Mouse (Mus musculus): ENCODE results near the gene Dock1. TPM values are rescaled to one million over a fixed set of nuclear protein-coding genes. Genes with fewer than 3 reads are reported as not detected.

Dock1 gene
- polyA plus RNA-seq, 1 experiment from 2014 or later = 14.0 TPM

GRCm38 (mm10) chr7:135150926-135151325 lies 480.5 kb downstream of the Dock1 start:
- H3K36me3 ChIP-seq (ENCODE audit: insufficient read depth, low read length) = peaks cover 15% of the 10 kb centered on the region

GRCm38 (mm10) chr7:135157571-135157970 lies 487.1 kb downstream of the Dock1 start:
- Histone ChIP-seq H3K27ac (ENCODE audit: low read length) (no peak overlapping the region), H3K4me3 (ENCODE audit: low read depth, low read length) (no peak overlapping the region), H3K4me1 (ENCODE audit: insufficient read depth, low read depth, low read length) (no peaks in the 10 kb centered on the region), H3K4me2 (replicated peaks; ENCODE audit: low read depth, low read length) (no peak overlapping the region), H3K9me3 (ENCODE audit: low read length) (no peaks in the 10 kb centered on the region), H3K36me3 (ENCODE audit: insufficient read depth, low read length) (peaks cover 8% of the 10 kb centered on the region), H3K9ac (replicated peaks; ENCODE audit: low read depth) (no peak overlapping the region), H3K27me3 (replicated peaks; ENCODE audit: insufficient read depth, low read length) (no peaks in the 10 kb centered on the region)
- ATAC-seq (no peak), DNase-seq (ENCODE audit: low spot score) (no peak)
- 88% methylated on average over 5 of the region's 5 CpGs for WGBS
- no peak for TF ChIP-seq CTCF (IDR thresholded peaks at IDR 0.05)
- TF ChIP-seq EP300 (IDR thresholded peaks at IDR 0.05) = no peak

More at GRCm38 (mm10) chr7:135150926-135151325, 480.5 kb downstream of the Dock1 start:
- H3K4me3 ChIP-seq (ENCODE audit: low read depth, low read length) = no peak overlapping the region
- no peak for DNase-seq (ENCODE audit: low spot score)
- H3K27me3 ChIP-seq (replicated peaks; ENCODE audit: insufficient read depth, low read length) = no peaks in the 10 kb centered on the region
- TF ChIP-seq CTCF (IDR thresholded peaks at IDR 0.05) (no peak), EP300 (IDR thresholded peaks at IDR 0.05) (no peak)
- H3K9ac ChIP-seq (replicated peaks; ENCODE audit: low read depth) = no peak overlapping the region
- ATAC-seq = no peak
- no peaks in the 10 kb centered on the region for H3K9me3 ChIP-seq (ENCODE audit: low read length)
- no peak overlapping the region for H3K27ac ChIP-seq (ENCODE audit: low read length)
- H3K4me2 ChIP-seq (replicated peaks; ENCODE audit: low read depth, low read length) = no peak overlapping the region
- 93% methylated on average over 2 of the region's 2 CpGs for WGBS
- H3K4me1 ChIP-seq (ENCODE audit: insufficient read depth, low read depth, low read length) = no peaks in the 10 kb centered on the region

GRCm38 (mm10) chr7:135158381-135158780 lies 487.9 kb downstream of the Dock1 start:
- Histone ChIP-seq H3K4me3 (ENCODE audit: low read depth, low read length) (no peak overlapping the region), H3K9ac (replicated peaks; ENCODE audit: low read depth) (no peak overlapping the region), H3K27me3 (replicated peaks; ENCODE audit: insufficient read depth, low read length) (no peaks in the 10 kb centered on the region), H3K9me3 (ENCODE audit: low read length) (no peaks in the 10 kb centered on the region), H3K4me2 (replicated peaks; ENCODE audit: low read depth, low read length) (no peak overlapping the region), H3K36me3 (ENCODE audit: insufficient read depth, low read length) (peaks cover 4% of the 10 kb centered on the region; the same call in 1 of the 2 replicates), H3K27ac (ENCODE audit: low read length) (no peak overlapping the region), H3K4me1 (ENCODE audit: insufficient read depth, low read depth, low read length) (no peaks in the 10 kb centered on the region)
- 93% methylated on average over 10 of the region's 10 CpGs for WGBS
- ATAC-seq (no peak), DNase-seq (ENCODE audit: low spot score) (no peak)
- TF ChIP-seq CTCF (IDR thresholded peaks at IDR 0.05) (no peak), EP300 (IDR thresholded peaks at IDR 0.05) (no peak)

- no peak for TF ChIP-seq CTCF (IDR thresholded peaks at IDR 0.05)
- no peak for TF ChIP-seq EP300 (IDR thresholded peaks at IDR 0.05)
- Histone ChIP-seq H3K9ac (replicated peaks; ENCODE audit: low read depth) (no peak overlapping the region), H3K27ac (ENCODE audit: low read length) (no peak overlapping the region), H3K9me3 (ENCODE audit: low read length) (no peaks in the 10 kb centered on the region), H3K27me3 (replicated peaks; ENCODE audit: insufficient read depth, low read length) (no peaks in the 10 kb centered on the region), H3K4me3 (ENCODE audit: low read depth, low read length) (no peak overlapping the region), H3K4me1 (ENCODE audit: insufficient read depth, low read depth, low read length) (no peaks in the 10 kb centered on the region), H3K4me2 (replicated peaks; ENCODE audit: low read depth, low read length) (no peak overlapping the region), H3K36me3 (ENCODE audit: insufficient read depth, low read length) (peaks cover 4% of the 10 kb centered on the region; the same call in 1 of the 2 replicates)
- DNase-seq (ENCODE audit: low spot score) (no peak), ATAC-seq (no peak)
- 91% methylated on average over 4 of the region's 4 CpGs for WGBS
Measured at GRCm38 (mm10) chr7:135159606-135160005, 489.2 kb downstream of the Dock1 start.

GRCm38 (mm10) chr7:135165155-135165554 lies 494.7 kb downstream of the Dock1 start:
- TF ChIP-seq CTCF (IDR thresholded peaks at IDR 0.05) (peak; percentile 83), EP300 (IDR thresholded peaks at IDR 0.05) (no peak)
- H3K9ac ChIP-seq (replicated peaks; ENCODE audit: low read depth) = no peak overlapping the region
- H3K4me3 ChIP-seq (ENCODE audit: low read depth, low read length) = no peak overlapping the region
- peaks cover 19% of the 10 kb centered on the region; the same call in 1 of the 2 replicates for H3K36me3 ChIP-seq (ENCODE audit: insufficient read depth, low read length)
- H3K4me2 ChIP-seq (replicated peaks; ENCODE audit: low read depth, low read length) = no peak overlapping the region
- ATAC-seq (no peak; the same call in 1 of the 2 replicates), DNase-seq (ENCODE audit: low spot score) (peak; percentile 60)
- no peak overlapping the region for H3K27ac ChIP-seq (ENCODE audit: low read length)
- no peaks in the 10 kb centered on the region for H3K4me1 ChIP-seq (ENCODE audit: insufficient read depth, low read depth, low read length)
- no peaks in the 10 kb centered on the region for H3K9me3 ChIP-seq (ENCODE audit: low read length)
- 40% methylated on average over 3 of the region's 3 CpGs for WGBS
- H3K27me3 ChIP-seq (replicated peaks; ENCODE audit: insufficient read depth, low read length) = no peaks in the 10 kb centered on the region

- Histone ChIP-seq H3K36me3 (ENCODE audit: insufficient read depth, low read length) (peaks cover 25% of the 10 kb centered on the region; the same call in 1 of the 2 replicates), H3K27ac (ENCODE audit: low read length) (no peak overlapping the region), H3K9me3 (ENCODE audit: low read length) (no peaks in the 10 kb centered on the region), H3K4me1 (ENCODE audit: insufficient read depth, low read depth, low read length) (no peaks in the 10 kb centered on the region), H3K4me2 (replicated peaks; ENCODE audit: low read depth, low read length) (no peak overlapping the region), H3K27me3 (replicated peaks; ENCODE audit: insufficient read depth, low read length) (no peaks in the 10 kb centered on the region), H3K9ac (replicated peaks; ENCODE audit: low read depth) (no peak overlapping the region), H3K4me3 (ENCODE audit: low read depth, low read length) (no peak overlapping the region)
- 78% methylated on average over 4 of the region's 4 CpGs for WGBS
- no peak for TF ChIP-seq EP300 (IDR thresholded peaks at IDR 0.05)
- TF ChIP-seq CTCF (IDR thresholded peaks at IDR 0.05) = no peak
- ATAC-seq (no peak), DNase-seq (ENCODE audit: low spot score) (no peak)
Measured at GRCm38 (mm10) chr7:135169936-135170335, 499.5 kb downstream of the Dock1 start.

- peak; percentile 19 for DNase-seq (ENCODE audit: low spot score)
- 48% methylated on average over 9 of the region's 9 CpGs for WGBS
Measured at GRCm38 (mm10) chr7:135172219-135172618, 501.8 kb downstream of the Dock1 start.

More at GRCm38 (mm10) chr7:135172219-135172618, 501.8 kb downstream of the Dock1 start:
- ATAC-seq = peak; percentile 38
- Histone ChIP-seq H3K4me2 (replicated peaks; ENCODE audit: low read depth, low read length) (no peak overlapping the region), H3K4me3 (ENCODE audit: low read depth, low read length) (no peak overlapping the region), H3K27me3 (replicated peaks; ENCODE audit: insufficient read depth, low read length) (no peaks in the 10 kb centered on the region), H3K4me1 (ENCODE audit: insufficient read depth, low read depth, low read length) (no peaks in the 10 kb centered on the region), H3K27ac (ENCODE audit: low read length) (no peak overlapping the region), H3K36me3 (ENCODE audit: insufficient read depth, low read length) (0 out of 2 replicates have a peak, but pooled peaks cover 22% of the 10 kb centered on the region), H3K9me3 (ENCODE audit: low read length) (no peaks in the 10 kb centered on the region), H3K9ac (replicated peaks; ENCODE audit: low read depth) (no peak overlapping the region)
- TF ChIP-seq CTCF (IDR thresholded peaks at IDR 0.05) (no peak), EP300 (IDR thresholded peaks at IDR 0.05) (no peak)

All from lung, postnatal 0 days (tissue).